Mouse (Mus musculus) stomach, embryonic 14.5 days (tissue): ENCODE data around the gene Wdr60. TPM values are rescaled to one million over a fixed set of nuclear protein-coding genes. Genes with fewer than 3 reads are reported as not detected.

Experiments used
- ATAC-seq: fragments of 200-750 bp; cut with Nextera tagmentation; 2 replicates; pipeline ENCODE4 v1.8.0; 2017; ENCODE audit warnings: low read depth, moderate TSS enrichment; ENCODE audit not compliant: insufficient number of reproducible peaks, insufficient read depth, low FRiP score
- H3K27ac ChIP-seq: fragments of 300-500 bp; sonication (generic); 2 replicates; pipeline ENCODE4 v1.5.1; 2014; ENCODE audit warnings: mild to moderate bottlenecking, low read length, moderate library complexity, mixed read lengths
- H3K27me3 ChIP-seq: fragments of 300-500 bp; sonication (generic); 2 replicates; pipeline ENCODE4 v1.6.1; 2014; ENCODE audit warnings: low read length, control low read depth, mixed read lengths; ENCODE audit not compliant: control insufficient read depth, insufficient read depth
- H3K36me3 ChIP-seq: fragments of 300-500 bp; sonication (generic); 2 replicates; pipeline ENCODE4 v1.6.1; 2014; ENCODE audit warnings: mild to moderate bottlenecking, control low read depth, low read length, moderate library complexity, mixed read lengths; ENCODE audit not compliant: control insufficient read depth, insufficient read depth
- H3K4me1 ChIP-seq: fragments of 300-500 bp; sonication (generic); 2 replicates; pipeline ENCODE4 v1.6.1; 2014; ENCODE audit warnings: low read length, control low read depth, mixed read lengths; ENCODE audit not compliant: control insufficient read depth, insufficient read depth
- H3K4me2 ChIP-seq: fragments of 300-500 bp; sonication (generic); replicated peaks from 2 replicates; pipeline ENCODE4 v1.6.1; 2014; ENCODE audit warnings: low read depth, low read length, control low read depth
- H3K4me3 ChIP-seq: fragments of 300-500 bp; sonication (generic); 2 replicates; pipeline ENCODE4 v1.5.1; 2014; ENCODE audit warnings: low read depth, low read length, control low read depth
- H3K9ac ChIP-seq: fragments of 300-500 bp; sonication (generic); replicated peaks from 2 replicates; pipeline ENCODE4 v1.6.1; 2014; ENCODE audit warnings: low read depth, mild to moderate bottlenecking, control low read depth, low read length, moderate library complexity, mixed read lengths
- H3K9me3 ChIP-seq: fragments of 300-500 bp; sonication (generic); 2 replicates; pipeline ENCODE4 v1.6.1; 2016; ENCODE audit warnings: low read depth, low read length, control low read depth; ENCODE audit not compliant: control insufficient read depth
- WGBS: fragments of 180-500 bp; shearing (Covaris S2); extraction: QIAGEN DNeasy Blood & Tissue Kit; methylation state at CpG from one replicate; pipeline ENCODE4 v1.1.7; 2014; 5-methylcytosine and 5-hydroxymethylcytosine counted together
- microRNA-seq: library from miRNA; unstranded; fragments of <30 nt; microRNA quantifications from one replicate; pipeline ENCODE4, GENCODE M21; 2016
- polyA plus RNA-seq: library from polyadenylated mRNA; unstranded; fragments of >200 nt; fragmentation: Nextera tagmentation; extraction: Ambion mirVana; gene quantifications from 2 replicates; pipeline ENCODE4 v1.2.1, GENCODE M21; 2014

The Wdr60 gene
- polyA plus RNA-seq, 1 experiment from 2014 or later, result 23.9 TPM

GRCm38 (mm10) chr12:116159223-116159622 lies 103.6 kb downstream of the Wdr60 start:
- peak; percentile 72; the same call in 1 of the 2 replicates for ATAC-seq
- WGBS, result 59% methylated on average over 5 of the region's 5 CpGs
- H3K36me3 ChIP-seq, result no peaks in the 10 kb centered on the region
- H3K4me1 ChIP-seq, result no peaks in the 10 kb centered on the region
- H3K4me3 ChIP-seq, result no peak overlapping the region
- H3K9ac ChIP-seq, result no peak overlapping the region
- no peak overlapping the region for H3K27ac ChIP-seq
- H3K9me3 ChIP-seq, result no peaks in the 10 kb centered on the region
- H3K27me3 ChIP-seq, result no peaks in the 10 kb centered on the region
- H3K4me2 ChIP-seq, result no peak overlapping the region

- Histone ChIP-seq H3K9me3 (no peaks in the 10 kb centered on the region), H3K27me3 (no peaks in the 10 kb centered on the region), H3K27ac (no peak overlapping the region), H3K36me3 (no peaks in the 10 kb centered on the region), H3K4me3 (no peak overlapping the region), H3K4me2 (no peak overlapping the region), H3K9ac (no peak overlapping the region), H3K4me1 (no peaks in the 10 kb centered on the region)
- ATAC-seq, result no peak
- 68% methylated on average over 7 of the region's 7 CpGs for WGBS
Measured at GRCm38 (mm10) chr12:116156792-116157532, 105.9 kb downstream of the Wdr60 start.

Small RNA genes lying within 50 kb of the gene (microRNA-seq; reads per million reads assigned to microRNA genes)
- not detected for gene Gm23190

Other genes starting within 250 kb of the Wdr60 start
- gene Zfp386, start 215.3 kb downstream of the Wdr60 start, polyA plus RNA-seq, result 51.2 and 52.6 TPM in 2 replicates
- gene Vipr2, start 185.3 kb downstream of the Wdr60 start, polyA plus RNA-seq, result 14.6 and 17.1 TPM in 2 replicates
- not detected in 2 replicates for gene Gm11027, start 12.4 kb upstream of the Wdr60 start, polyA plus RNA-seq
- gene Esyt2, start 18.2 kb upstream of the Wdr60 start, polyA plus RNA-seq, result 44.6 and 47.7 TPM in 2 replicates
- gene Ncapg2, start 142.4 kb upstream of the Wdr60 start, polyA plus RNA-seq, result 41.2 and 44.6 TPM in 2 replicates
- gene Ptprn2, start 222.7 kb upstream of the Wdr60 start, polyA plus RNA-seq, result 2.2 and 3.3 TPM in 2 replicates